10 mouse cellular contexts compared by ENCODE assay signal in genomic region chr1:152536416-152537018, GRCm38 (mm10).
DNase-seq lines count a peak whose midpoint lies in the region; ATAC-seq and TF ChIP-seq lines count a peak whose summit lies in the region.
"Had no signal": no experiment of that assay in that cellular context is flagged by ENCODE, and none has a peak within 500 bp of the region (broad histone marks: within the 10 kb centered on the region; RNA-seq: fewer than 3 reads in every experiment).

No protein-coding gene starts in this region.

- H3K4me3 ChIP-seq in liver, adult 2 months (ENCODE audit: insufficient read depth, low read depth, low read length), result no peak overlapping the region
- H3K4me3 ChIP-seq: limb, embryonic 12.5 days had no signal

- no peak for TF ChIP-seq CTCF in liver, adult 2 months (IDR thresholded peaks at IDR 0.05; ENCODE audit: low read depth, low read length)

- H3K27me3 ChIP-seq in liver, adult 2 months (ENCODE audit: control insufficient read depth, insufficient read depth, low read length), result no peaks in the 10 kb centered on the region
- H3K27me3 ChIP-seq: limb, embryonic 12.5 days had no signal

- WGBS in liver, adult 2 months, result 56% methylated on average over 16 of the region's 16 CpGs

- ATAC-seq in monocyte, adult 5-6 weeks (replicated peaks; ENCODE audit: insufficient number of reproducible peaks, low FRiP score, low TSS enrichment, poor library complexity, severe bottlenecking), result 0 out of 2 replicates have a peak, but pooled peaks have one; percentile 27
- no peak for ATAC-seq in activated CD4-positive, CD25-positive, alpha-beta regulatory T cell, adult 4 months

- peaks cover 2% of the 10 kb centered on the region for H3K36me3 ChIP-seq in liver, adult 2 months (ENCODE audit: control insufficient read depth, insufficient read depth, low read length)

- DNase-seq in embryo, embryonic 10 days (ENCODE audit: low spot score), result peak; percentile 34
- no peak for DNase-seq in embryo, embryonic 11 days
- peak; percentile 46 for DNase-seq in liver, adult 2 months (ENCODE audit: extremely low read depth, low read depth, low spot score)
- no peak for DNase-seq in liver
- peak; percentile 81 for DNase-seq in brain, adult 2 months (ENCODE audit: low read depth, low spot score)
- no peak for DNase-seq in layer of hippocampus, adult 9-10 months (ENCODE audit: low spot score)
- DNase-seq: B cell, adult 2 months had no signal

- H3K79me2 ChIP-seq in liver, adult 2 months (ENCODE audit: control insufficient read depth, insufficient read depth, low read length), result no peaks in the 10 kb centered on the region

- H3K27ac ChIP-seq in liver, adult 2 months (replicated peaks; ENCODE audit: insufficient read depth, low read depth, low read length), result no peak overlapping the region
- H3K27ac ChIP-seq: limb, embryonic 12.5 days had no signal

- no peak for TF ChIP-seq POLR2A in liver, adult 2 months (IDR thresholded peaks at IDR 0.05; ENCODE audit: extremely low read depth, insufficient read depth, low read length)

- H3K4me1 ChIP-seq in liver, adult 2 months (ENCODE audit: control insufficient read depth, insufficient read depth, low read length), result no peaks in the 10 kb centered on the region
- H3K4me1 ChIP-seq: limb, embryonic 12.5 days had no signal

- H3K9ac ChIP-seq in liver, adult 2 months (ENCODE audit: low read depth, low read length), result no peak overlapping the region
- H3K9ac ChIP-seq: limb, embryonic 12.5 days had no signal

Comparison
In these comparisons a context has a peak if more than half of its experiments do, and no peak if none do; other contexts are left out.
1. DNase-seq: peak in embryo, embryonic 10 days (single experiment), liver, adult 2 months (single experiment) and brain, adult 2 months (single experiment); none in embryo, embryonic 11 days (single experiment), liver (single experiment) and layer of hippocampus, adult 9-10 months (single experiment).